22 mouse cellular contexts compared by ENCODE assay signal in the genomic region with DNA sequence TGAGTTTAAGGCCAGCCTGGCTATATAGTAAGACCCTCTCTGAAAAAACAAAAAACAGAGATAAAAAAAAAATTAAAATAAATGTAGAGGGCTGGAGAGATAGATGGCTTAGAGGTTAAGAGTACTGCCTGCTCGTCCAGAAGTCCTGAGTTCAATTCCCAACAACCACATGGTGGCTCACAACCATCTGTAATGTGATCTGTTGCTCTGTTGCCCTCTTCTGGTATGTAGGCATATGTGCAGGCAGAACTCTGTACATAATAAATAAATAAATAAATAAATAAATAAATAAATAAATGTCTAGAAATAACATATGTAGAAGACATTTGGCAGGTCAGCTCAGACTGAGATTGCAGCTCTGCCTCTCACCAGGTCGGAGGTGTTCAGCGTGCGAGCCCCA. TPM values are rescaled to one million over a fixed set of nuclear protein-coding genes. Genes with fewer than 3 reads are reported as not detected.
DNase-seq lines count a peak whose midpoint lies in the region; ATAC-seq and TF ChIP-seq lines count a peak whose summit lies in the region.
"Had no signal": no experiment of that assay in that cellular context is flagged by ENCODE, and none has a peak within 500 bp of the region (broad histone marks: within the 10 kb centered on the region; RNA-seq: fewer than 3 reads in every experiment).

No protein-coding gene starts in this region.

- no peak overlapping the region for H3K4me3 ChIP-seq in forebrain, postnatal 0 days (ENCODE audit: low read depth, low read length)
- H3K4me3 ChIP-seq in forebrain, embryonic 11.5 days (ENCODE audit: low read depth, low read length) = no peak overlapping the region
- H3K4me3 ChIP-seq in kidney, postnatal 0 days (replicated peaks; ENCODE audit: low read depth, low read length) = no peak overlapping the region
- H3K4me3 ChIP-seq in midbrain, embryonic 14.5 days (replicated peaks; ENCODE audit: low read depth, low read length) = no peak overlapping the region
- no peak overlapping the region for H3K4me3 ChIP-seq in midbrain, embryonic 11.5 days (ENCODE audit: low read depth, low read length)
- H3K4me3 ChIP-seq: embryonic facial prominence, embryonic 12.5 days; hindbrain, embryonic 13.5 days; limb, embryonic 12.5 days; lung, embryonic 15.5 days; stomach, embryonic 15.5 days had no signal

- H3K4me1 ChIP-seq in forebrain, postnatal 0 days (ENCODE audit: insufficient read depth) = no peaks in the 10 kb centered on the region
- H3K4me1 ChIP-seq in forebrain, embryonic 11.5 days (replicated peaks; ENCODE audit: control insufficient read depth, insufficient read depth, low read length) = no peaks in the 10 kb centered on the region
- H3K4me1 ChIP-seq in kidney, postnatal 0 days (replicated peaks; ENCODE audit: insufficient read depth, low read length) = no peaks in the 10 kb centered on the region
- no peaks in the 10 kb centered on the region for H3K4me1 ChIP-seq in midbrain, embryonic 14.5 days (ENCODE audit: control insufficient read depth, insufficient read depth, low read length)
- H3K4me1 ChIP-seq in midbrain, embryonic 11.5 days (ENCODE audit: control insufficient read depth, insufficient read depth, low read length) = no peaks in the 10 kb centered on the region
- H3K4me1 ChIP-seq: embryonic facial prominence, embryonic 12.5 days; hindbrain, embryonic 13.5 days; limb, embryonic 12.5 days; lung, embryonic 15.5 days; stomach, embryonic 15.5 days had no signal

- H3K36me3 ChIP-seq in forebrain, postnatal 0 days (ENCODE audit: insufficient read depth) = no peaks in the 10 kb centered on the region
- H3K36me3 ChIP-seq in forebrain, embryonic 11.5 days (ENCODE audit: control insufficient read depth, insufficient read depth, low read length) = no peaks in the 10 kb centered on the region
- H3K36me3 ChIP-seq in kidney, postnatal 0 days (ENCODE audit: insufficient read depth, low read length) = no peaks in the 10 kb centered on the region
- H3K36me3 ChIP-seq in midbrain, embryonic 14.5 days (ENCODE audit: control insufficient read depth, insufficient read depth, low read length) = 0 out of 2 replicates have a peak, but pooled peaks cover 7% of the 10 kb centered on the region
- no peaks in the 10 kb centered on the region for H3K36me3 ChIP-seq in midbrain, embryonic 11.5 days (ENCODE audit: control insufficient read depth, insufficient read depth, low read length)
- H3K36me3 ChIP-seq: embryonic facial prominence, embryonic 12.5 days; limb, embryonic 12.5 days; lung, embryonic 15.5 days; stomach, embryonic 15.5 days had no signal

- H3K27me3 ChIP-seq in forebrain, postnatal 0 days (ENCODE audit: insufficient read depth, low read length) = no peaks in the 10 kb centered on the region
- no peaks in the 10 kb centered on the region for H3K27me3 ChIP-seq in forebrain, embryonic 11.5 days (ENCODE audit: control insufficient read depth, insufficient read depth, low read length)
- H3K27me3 ChIP-seq in kidney, postnatal 0 days (ENCODE audit: insufficient read depth, low read length) = no peaks in the 10 kb centered on the region
- H3K27me3 ChIP-seq in midbrain, embryonic 14.5 days (ENCODE audit: control insufficient read depth, insufficient read depth, low read length) = no peaks in the 10 kb centered on the region
- H3K27me3 ChIP-seq in midbrain, embryonic 11.5 days (ENCODE audit: control insufficient read depth, insufficient read depth, low read length) = no peaks in the 10 kb centered on the region
- H3K27me3 ChIP-seq: embryonic facial prominence, embryonic 12.5 days; hindbrain, embryonic 13.5 days; limb, embryonic 12.5 days; lung, embryonic 15.5 days; Patski; stomach, embryonic 15.5 days had no signal

- DNase-seq in forebrain, postnatal 0 days = no peak
- DNase-seq in forebrain, embryonic 11.5 days (ENCODE audit: low spot score) = no peak
- DNase-seq in kidney, postnatal 0 days (ENCODE audit: low spot score) = peak; percentile 19
- DNase-seq in kidney, postnatal 4 days = no peak
- peak; percentile 13 for DNase-seq in midbrain, embryonic 14.5 days
- no peak for DNase-seq in midbrain, embryonic 11.5 days (ENCODE audit: low spot score, missing footprints)
- DNase-seq in spleen, postnatal 14 days (ENCODE audit: low spot score in 2 of 2) = no peak
- DNase-seq in right cerebral cortex, postnatal 36 days (ENCODE audit: low spot score in 2 of 2) = no peak
- DNase-seq: cerebellum, adult 9-10 months; heart, adult 18-20 months; heart, postnatal 14 days; kidney, adult 18-20 months; kidney, postnatal 36 days; layer of hippocampus, postnatal 36 days; spleen, adult 18-20 months had no signal

- no peak overlapping the region for H3K4me2 ChIP-seq in forebrain, postnatal 0 days (ENCODE audit: low read depth)
- no peak overlapping the region for H3K4me2 ChIP-seq in forebrain, embryonic 11.5 days (ENCODE audit: low read depth, low read length, severe bottlenecking)
- H3K4me2 ChIP-seq in kidney, postnatal 0 days (ENCODE audit: low read length) = no peak overlapping the region
- H3K4me2 ChIP-seq in midbrain, embryonic 14.5 days (ENCODE audit: low read length) = no peak overlapping the region
- H3K4me2 ChIP-seq in midbrain, embryonic 11.5 days = no peak overlapping the region
- H3K4me2 ChIP-seq: embryonic facial prominence, embryonic 12.5 days; hindbrain, embryonic 13.5 days; limb, embryonic 12.5 days; lung, embryonic 15.5 days; stomach, embryonic 15.5 days had no signal

- H3K9me3 ChIP-seq in forebrain, postnatal 0 days (ENCODE audit: low read length) = no peaks in the 10 kb centered on the region
- no peaks in the 10 kb centered on the region for H3K9me3 ChIP-seq in forebrain, embryonic 11.5 days (ENCODE audit: control insufficient read depth, low read length)
- no peaks in the 10 kb centered on the region for H3K9me3 ChIP-seq in kidney, postnatal 0 days (replicated peaks; ENCODE audit: low read length)
- H3K9me3 ChIP-seq in midbrain, embryonic 14.5 days (ENCODE audit: control insufficient read depth, low read length) = no peaks in the 10 kb centered on the region
- no peaks in the 10 kb centered on the region for H3K9me3 ChIP-seq in midbrain, embryonic 11.5 days (ENCODE audit: control insufficient read depth, low read length)
- H3K9me3 ChIP-seq: embryonic facial prominence, embryonic 12.5 days; hindbrain, embryonic 13.5 days; limb, embryonic 12.5 days; lung, embryonic 15.5 days; stomach, embryonic 15.5 days had no signal

- H3K27ac ChIP-seq in forebrain, postnatal 0 days (ENCODE audit: low read depth, low read length) = no peak overlapping the region
- H3K27ac ChIP-seq in forebrain, embryonic 11.5 days (ENCODE audit: low read depth, low read length) = no peak overlapping the region
- H3K27ac ChIP-seq in kidney, postnatal 0 days = no peak overlapping the region
- no peak overlapping the region for H3K27ac ChIP-seq in midbrain, embryonic 14.5 days (replicated peaks; ENCODE audit: low read depth, low read length)
- H3K27ac ChIP-seq in midbrain, embryonic 11.5 days (ENCODE audit: low read depth, low read length) = no peak overlapping the region
- H3K27ac ChIP-seq: embryonic facial prominence, embryonic 12.5 days; hindbrain, embryonic 13.5 days; limb, embryonic 12.5 days; lung, embryonic 15.5 days; stomach, embryonic 15.5 days had no signal

- no peak overlapping the region for H3K9ac ChIP-seq in forebrain, postnatal 0 days
- no peak overlapping the region for H3K9ac ChIP-seq in forebrain, embryonic 11.5 days (ENCODE audit: low read length)
- H3K9ac ChIP-seq in kidney, postnatal 0 days (ENCODE audit: low read depth, low read length) = no peak overlapping the region
- no peak overlapping the region for H3K9ac ChIP-seq in midbrain, embryonic 14.5 days (replicated peaks; ENCODE audit: low read length)
- no peak overlapping the region for H3K9ac ChIP-seq in midbrain, embryonic 11.5 days (ENCODE audit: low read length)
- H3K9ac ChIP-seq: embryonic facial prominence, embryonic 12.5 days; hindbrain, embryonic 13.5 days; limb, embryonic 12.5 days; lung, embryonic 15.5 days; stomach, embryonic 15.5 days had no signal

- ATAC-seq in forebrain, postnatal 0 days = no peak
- ATAC-seq in forebrain, embryonic 11.5 days (replicated peaks; ENCODE audit: low FRiP score) = no peak
- ATAC-seq in kidney, postnatal 0 days (replicated peaks; ENCODE audit: low FRiP score, low read depth) = no peak
- no peak for ATAC-seq in midbrain, embryonic 14.5 days (ENCODE audit: low FRiP score, low TSS enrichment)
- no peak for ATAC-seq in midbrain, embryonic 11.5 days (ENCODE audit: low FRiP score)
- ATAC-seq: forebrain, embryonic 16.5 days; Patski had no signal

- TF ChIP-seq CTCF in forebrain, postnatal 0 days (IDR thresholded peaks at IDR 0.05; ENCODE audit: low read depth) = peak; percentile 35
- peak; percentile 57 for TF ChIP-seq CTCF in kidney, postnatal 0 days (IDR thresholded peaks at IDR 0.05; ENCODE audit: low read depth)

- 87% methylated on average over 4 of the region's 4 CpGs for WGBS in forebrain, postnatal 0 days
- 86% methylated on average over 4 of the region's 4 CpGs for WGBS in forebrain, embryonic 11.5 days
- 90% methylated on average over 4 of the region's 4 CpGs for WGBS in kidney, postnatal 0 days
- 90% methylated on average over 4 of the region's 4 CpGs for WGBS in midbrain, embryonic 14.5 days
- 92% methylated on average over 4 of the region's 4 CpGs for WGBS in midbrain, embryonic 11.5 days

RNA-seq across cellular contexts. Expression of a gene that starts 21.3 kb away (rescaled TPM):
- 17.2 and 18.1 TPM in 2 replicates for total RNA-seq in forebrain, postnatal 0 days (2014; rRNA removed)
- polyA plus RNA-seq in forebrain, postnatal 0 days (2015; fragmentation: Nextera tagmentation; extraction: Ambion mirVana) = 21.2 and 24.7 TPM in 2 replicates
- polyA plus RNA-seq in forebrain, embryonic 11.5 days (2014; fragmentation: Nextera tagmentation; extraction: Ambion mirVana) = 27.7 and 28.1 TPM in 2 replicates
- polyA plus RNA-seq in kidney, postnatal 0 days (2015; fragmentation: Nextera tagmentation; extraction: Ambion mirVana) = 40.4 and 46.6 TPM in 2 replicates
- polyA plus RNA-seq in midbrain, embryonic 14.5 days (2014; fragmentation: Nextera tagmentation; extraction: Ambion mirVana) = 30.5 and 31.7 TPM in 2 replicates
- 30.6 and 34.2 TPM in 2 replicates for polyA plus RNA-seq in midbrain, embryonic 11.5 days (2014; fragmentation: Nextera tagmentation; extraction: Ambion mirVana)

RNA-seq across cellular contexts. Expression of a gene that starts 23.3 kb away (rescaled TPM):
- 14.5 and 22.6 TPM in 2 replicates for total RNA-seq in forebrain, postnatal 0 days (2014; rRNA removed)
- 15.6 and 24.9 TPM in 2 replicates for polyA plus RNA-seq in forebrain, postnatal 0 days (2015; fragmentation: Nextera tagmentation; extraction: Ambion mirVana)
- polyA plus RNA-seq in forebrain, embryonic 11.5 days (2014; fragmentation: Nextera tagmentation; extraction: Ambion mirVana) = 53.7 and 58.6 TPM in 2 replicates
- 29.0 and 30.7 TPM in 2 replicates for polyA plus RNA-seq in kidney, postnatal 0 days (2015; fragmentation: Nextera tagmentation; extraction: Ambion mirVana)
- polyA plus RNA-seq in midbrain, embryonic 14.5 days (2014; fragmentation: Nextera tagmentation; extraction: Ambion mirVana) = 50.9 and 62.2 TPM in 2 replicates
- polyA plus RNA-seq in midbrain, embryonic 11.5 days (2014; fragmentation: Nextera tagmentation; extraction: Ambion mirVana) = 43.2 and 49.0 TPM in 2 replicates

RNA-seq across cellular contexts. Expression of a gene that starts 53.5 kb away (rescaled TPM):
- 30.8 and 33.7 TPM in 2 replicates for total RNA-seq in forebrain, postnatal 0 days (2014; rRNA removed)
- 10.3 and 10.9 TPM in 2 replicates for polyA plus RNA-seq in forebrain, postnatal 0 days (2015; fragmentation: Nextera tagmentation; extraction: Ambion mirVana)
- polyA plus RNA-seq in forebrain, embryonic 11.5 days (2014; fragmentation: Nextera tagmentation; extraction: Ambion mirVana) = 30.3 TPM in 2 replicates
- polyA plus RNA-seq in kidney, postnatal 0 days (2015; fragmentation: Nextera tagmentation; extraction: Ambion mirVana) = 64.3 and 64.9 TPM in 2 replicates
- polyA plus RNA-seq in midbrain, embryonic 14.5 days (2014; fragmentation: Nextera tagmentation; extraction: Ambion mirVana) = 23.7 and 24.7 TPM in 2 replicates
- polyA plus RNA-seq in midbrain, embryonic 11.5 days (2014; fragmentation: Nextera tagmentation; extraction: Ambion mirVana) = 29.6 and 31.1 TPM in 2 replicates

Comparison
In these comparisons a context has a peak if more than half of its experiments do, and no peak if none do; other contexts are left out.
1. DNase-seq: peak in kidney, postnatal 0 days (single experiment) and midbrain, embryonic 14.5 days (single experiment); none in forebrain, postnatal 0 days (single experiment), forebrain, embryonic 11.5 days (single experiment), kidney, postnatal 4 days (0 of 2), midbrain, embryonic 11.5 days (single experiment), spleen, postnatal 14 days (0 of 2) and right cerebral cortex, postnatal 36 days (0 of 2).